Mouse (Mus musculus): ENCODE results near the gene Acsf2.

The Acsf2 gene

GRCm38 (mm10) chr11:94547271-94547670 is 54.4 kb downstream of the Acsf2 start:
- no peak for DNase-seq

GRCm38 (mm10) chr11:94546381-94546780 is 55.3 kb downstream of the Acsf2 start:
- no peak for DNase-seq

DNA sequence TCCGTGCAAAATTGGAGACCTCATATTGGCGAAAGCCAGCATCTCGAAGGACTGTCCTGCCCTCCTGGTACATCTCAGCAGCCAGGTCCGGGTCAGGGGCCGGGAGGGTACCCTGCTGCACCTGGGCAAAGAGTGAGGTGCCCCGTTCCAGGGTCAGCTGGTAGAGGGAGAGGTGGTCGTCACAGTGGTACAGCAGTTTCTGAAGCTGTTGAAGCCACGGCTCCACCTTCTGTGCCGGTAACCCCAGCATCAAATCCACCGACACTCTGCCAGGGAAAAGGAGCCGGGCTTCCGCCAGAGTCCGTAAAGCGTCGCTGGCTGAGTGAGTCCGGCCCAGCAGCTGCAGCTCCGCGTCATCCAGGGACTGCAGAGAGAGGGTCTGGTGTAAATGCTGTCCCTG is 57.2 kb downstream of the Acsf2 start:
- DNase-seq = no peak

DNA sequence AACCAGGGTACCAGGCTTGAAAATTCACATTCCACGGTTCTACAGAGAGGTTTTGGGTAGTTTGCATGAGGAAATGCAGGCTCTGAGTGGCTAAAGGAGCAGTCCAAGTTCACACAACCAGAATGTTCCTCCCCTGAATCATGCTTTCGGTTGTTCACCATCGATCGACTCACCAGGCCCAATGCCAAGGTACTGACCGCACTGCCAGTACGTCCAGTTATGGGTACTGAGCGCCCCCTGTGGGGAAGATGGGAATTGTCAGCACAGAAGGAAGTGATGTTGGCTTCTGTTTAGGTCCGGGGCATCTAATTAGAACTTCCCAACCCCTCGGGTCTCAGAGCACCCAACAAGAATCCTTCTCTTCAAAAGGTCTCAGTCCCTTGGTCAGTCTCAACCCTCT is 57.7 kb downstream of the Acsf2 start:
- peak; percentile 90 to 97 for DNase-seq

DNA sequence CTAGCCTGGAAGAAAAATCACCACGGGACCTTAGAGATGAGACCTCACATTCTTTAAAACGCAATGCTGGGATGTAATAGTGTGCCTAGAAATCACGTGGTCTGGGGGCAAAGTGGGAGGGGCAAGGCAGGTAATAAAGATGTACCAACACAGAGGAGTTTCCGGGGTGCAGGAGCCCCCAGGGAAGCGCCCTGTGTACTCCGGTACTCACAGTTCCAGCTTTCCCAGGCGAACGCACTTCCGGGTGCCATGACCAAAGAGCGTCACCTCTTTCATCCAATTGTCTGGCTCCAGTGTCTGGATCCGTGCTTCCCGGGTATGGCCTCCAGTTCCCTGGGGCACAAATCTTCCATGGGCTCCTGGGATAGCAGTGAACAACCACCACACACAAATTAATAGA is 58.3 kb downstream of the Acsf2 start:
- DNase-seq = no peak

DNA sequence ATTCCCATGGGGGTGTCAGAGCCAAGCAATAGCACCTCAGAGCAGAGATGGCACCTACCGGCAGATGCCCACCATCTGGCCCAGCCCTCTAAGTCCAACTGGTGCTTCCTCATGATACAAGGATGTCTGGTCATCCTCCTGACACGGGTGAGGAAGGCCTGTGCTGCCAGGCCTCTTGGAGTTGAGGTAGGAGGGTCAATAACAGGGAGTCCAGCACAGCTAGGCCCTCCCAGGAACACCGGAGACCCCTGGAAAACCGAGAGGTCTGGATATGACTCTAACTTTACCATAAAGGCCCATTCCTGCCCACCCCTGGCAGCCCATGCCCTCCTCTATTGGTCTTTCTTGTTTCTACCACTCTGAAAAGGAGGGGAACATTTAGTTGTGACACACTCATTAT is 59.3 kb downstream of the Acsf2 start:
- no peak for DNase-seq

GRCm38 (mm10) chr11:94539761-94540160 is 61.9 kb downstream of the Acsf2 start:
- no peak for DNase-seq

DNA sequence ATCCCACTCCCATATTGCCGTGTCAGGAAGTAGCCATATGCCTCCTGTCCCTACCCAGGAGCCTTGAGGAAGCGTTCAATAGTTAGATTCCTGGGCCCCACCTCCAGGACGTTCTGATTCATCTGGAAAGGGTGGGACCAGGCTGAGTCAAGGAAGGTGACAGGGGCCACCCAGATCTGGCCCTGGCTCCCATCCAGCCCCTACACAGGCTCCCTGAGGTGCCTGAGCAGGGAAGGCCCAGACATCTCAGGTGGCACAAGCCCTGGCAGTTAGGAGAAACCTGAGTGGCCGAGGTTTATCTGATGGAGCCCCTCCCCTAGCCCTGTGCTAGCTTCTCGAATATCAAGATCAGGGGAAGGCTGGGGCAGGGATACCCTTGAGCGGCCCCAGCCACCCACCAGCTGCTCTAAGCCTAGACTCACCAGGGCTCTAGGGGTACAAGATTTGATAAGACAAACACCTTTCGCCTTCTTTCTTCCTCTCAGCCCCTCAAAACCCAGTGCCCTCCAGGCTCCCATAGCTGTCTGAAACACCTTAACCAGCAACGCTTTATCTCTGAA is 62.9 kb downstream of the Acsf2 start:
- no peak for DNase-seq

GRCm38 (mm10) chr11:94533171-94533570 is 68.5 kb downstream of the Acsf2 start:
- no peak for DNase-seq

- DNase-seq = no peak
Measured at GRCm38 (mm10) chr11:94528879-94529278, 72.8 kb downstream of the Acsf2 start.

DNA sequence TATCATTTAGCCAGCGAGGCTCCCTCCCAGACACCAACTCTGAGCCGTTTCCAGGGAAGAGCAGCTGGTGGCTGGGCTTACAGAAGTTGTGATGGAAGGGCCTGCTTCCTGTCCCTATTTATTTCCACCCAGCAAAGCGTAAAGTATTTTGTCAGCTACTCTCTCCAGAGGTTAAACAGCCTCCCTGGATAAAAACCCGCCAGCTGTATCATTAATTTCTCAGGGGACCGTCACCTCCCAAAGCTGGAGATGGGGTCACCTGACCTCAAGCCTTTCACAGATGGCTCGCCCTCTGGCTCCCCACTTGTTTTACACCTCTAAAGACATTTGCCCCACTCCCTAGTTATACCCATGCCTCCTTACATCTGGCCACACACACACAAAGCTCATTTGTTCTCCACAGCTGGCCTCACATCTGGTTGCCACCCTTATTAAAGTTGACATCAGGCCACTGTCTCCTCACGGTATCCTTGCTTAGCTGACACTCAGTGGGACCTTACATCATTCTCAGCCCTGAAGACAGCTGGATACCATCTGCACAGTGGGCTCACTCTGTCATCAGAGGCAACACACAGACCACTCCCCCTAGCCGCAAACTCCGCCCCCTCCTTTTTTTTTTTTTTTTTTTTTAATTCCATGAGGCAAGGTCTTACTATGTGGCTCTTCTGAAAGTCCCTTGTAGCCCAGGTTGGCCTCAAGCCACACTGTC is 75.3 kb downstream of the Acsf2 start:
- no peak for DNase-seq

GRCm38 (mm10) chr11:94521219-94521843 is 80.3 kb downstream of the Acsf2 start, which contains the start of gene Mycbpap:
Mycbpap (minus strand) TSS chr11:94521742.
- peak in 1 of 2 experiments; percentile 60 for DNase-seq

- no peak for DNase-seq
Measured at GRCm38 (mm10) chr11:94513452-94513851, 88.2 kb downstream of the Acsf2 start.

- DNase-seq = peak; percentile 35 to 60
Measured at GRCm38 (mm10) chr11:94508976-94509375, 92.7 kb downstream of the Acsf2 start.

Measured in kidney, adult 8-10 months (tissue).